Mouse (Mus musculus): ENCODE data around the gene Ppp1cc.
A peak's percentile ranks its signal among the peaks of the same experiment; 100 is the strongest.
"Not testable (repeated sequence)": the region's sequence is repeated elsewhere in the genome, so short reads cannot be mapped to it uniquely, and the experiment has no call there.

Ppp1cc gene

GRCm38 (mm10) chr5:122168344-122169069 is 10.4 kb downstream of the Ppp1cc start:
- peak in 1 of 2 experiments; percentile 49 for DNase-seq

- no peak for DNase-seq
These were observed 13.0 kb downstream of the Ppp1cc start for GRCm38 (mm10) chr5:122171058-122171457.

- peak; percentile 26 to 29 for DNase-seq
These were observed 17.3 kb downstream of the Ppp1cc start for GRCm38 (mm10) chr5:122175402-122175801.

DNA sequence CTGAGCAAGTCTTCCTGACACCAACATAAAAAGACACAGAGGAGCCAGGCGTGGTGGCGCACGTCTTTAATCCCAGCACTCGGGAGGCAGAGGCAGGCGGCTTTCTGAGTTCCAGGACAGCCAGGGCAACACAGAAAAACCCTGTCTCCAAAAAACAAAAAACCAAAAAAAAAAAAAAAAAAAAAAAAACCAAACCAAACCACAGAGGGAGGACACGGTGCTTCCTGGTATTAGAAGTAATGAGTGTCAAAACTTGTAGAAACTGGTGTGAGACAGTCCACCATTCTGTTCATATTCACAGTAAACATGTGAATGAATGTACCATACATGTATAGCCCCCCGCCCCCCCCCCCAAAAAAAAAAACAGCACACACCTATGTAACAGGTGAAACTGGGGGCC is 17.9 kb downstream of the Ppp1cc start:
- no peak for DNase-seq

DNA sequence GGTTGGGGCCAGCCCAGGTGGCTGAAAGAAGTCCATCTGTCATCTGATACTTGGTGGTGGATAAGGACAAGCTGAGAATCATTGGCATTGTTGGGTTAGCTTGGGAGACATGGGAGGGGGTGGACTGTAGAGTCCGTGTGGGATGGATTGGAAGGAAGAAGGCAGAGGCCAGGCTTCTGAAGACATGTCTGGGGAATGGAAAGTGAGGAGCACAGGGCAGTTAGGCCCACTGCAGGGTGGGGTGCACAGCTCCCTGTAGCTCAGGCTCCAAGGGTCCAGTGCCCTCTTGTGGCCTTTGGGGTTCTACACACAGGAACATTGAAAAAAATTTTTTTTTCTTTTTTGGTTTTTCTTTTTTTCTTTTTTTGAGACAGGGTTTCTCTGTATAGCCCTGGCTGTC is 18.3 kb downstream of the Ppp1cc start:
- DNase-seq = peak; percentile 70 to 79

GRCm38 (mm10) chr5:122179665-122180064 is 21.6 kb downstream of the Ppp1cc start:
- peak; percentile 28 to 32 for DNase-seq

GRCm38 (mm10) chr5:122184283-122184806 is 26.3 kb downstream of the Ppp1cc start:
- DNase-seq = no peak

- not testable (repeated sequence) for DNase-seq
These were observed 26.8 kb downstream of the Ppp1cc start for GRCm38 (mm10) chr5:122184858-122185257.

GRCm38 (mm10) chr5:122189115-122189514 is 31.0 kb downstream of the Ppp1cc start:
- DNase-seq = peak in 1 of 2 experiments; percentile 39

- no peak for DNase-seq
These were observed 32.4 kb downstream of the Ppp1cc start for GRCm38 (mm10) chr5:122190465-122190864.

DNA sequence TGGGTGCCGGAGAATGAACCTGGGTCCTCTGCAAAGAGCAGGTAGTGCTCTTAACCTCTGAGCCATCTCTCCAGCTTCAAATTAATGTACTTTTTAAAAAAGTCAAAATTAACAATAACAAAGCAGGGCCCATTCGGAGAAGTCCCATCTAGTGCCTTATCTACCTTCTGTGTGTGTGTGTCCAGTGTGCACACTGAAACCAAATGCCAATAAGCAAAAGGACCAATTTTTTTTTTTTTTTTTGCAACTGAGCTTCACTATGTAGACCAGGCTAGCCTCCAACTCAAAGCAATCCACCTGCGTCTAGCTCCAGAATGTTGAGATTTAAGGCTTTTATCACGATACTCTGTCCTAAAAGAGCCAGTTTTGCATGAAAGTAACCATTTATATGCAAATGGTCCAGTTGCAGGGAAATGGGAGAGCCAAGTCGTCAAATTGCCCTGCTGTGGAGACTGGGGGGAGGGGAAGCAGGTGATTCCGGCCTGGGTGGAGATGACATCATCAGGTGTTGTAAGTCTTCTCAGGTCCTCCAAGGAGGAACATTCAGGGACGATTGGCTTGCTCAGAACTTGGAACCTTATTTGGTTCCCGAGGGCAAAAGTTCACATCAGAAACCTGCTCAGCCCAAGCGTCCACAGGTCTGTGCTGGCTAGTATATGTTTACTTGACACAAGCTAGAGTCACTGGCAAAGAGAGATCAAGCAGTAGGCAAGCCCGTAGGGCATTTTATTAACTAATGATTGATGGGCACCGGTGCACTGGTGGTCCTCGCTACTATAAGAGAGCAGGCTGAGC is 33.4 kb downstream of the Ppp1cc start:
- DNase-seq = no peak

- no peak for DNase-seq
These were observed 34.3 kb downstream of the Ppp1cc start for GRCm38 (mm10) chr5:122192347-122192746.

DNA sequence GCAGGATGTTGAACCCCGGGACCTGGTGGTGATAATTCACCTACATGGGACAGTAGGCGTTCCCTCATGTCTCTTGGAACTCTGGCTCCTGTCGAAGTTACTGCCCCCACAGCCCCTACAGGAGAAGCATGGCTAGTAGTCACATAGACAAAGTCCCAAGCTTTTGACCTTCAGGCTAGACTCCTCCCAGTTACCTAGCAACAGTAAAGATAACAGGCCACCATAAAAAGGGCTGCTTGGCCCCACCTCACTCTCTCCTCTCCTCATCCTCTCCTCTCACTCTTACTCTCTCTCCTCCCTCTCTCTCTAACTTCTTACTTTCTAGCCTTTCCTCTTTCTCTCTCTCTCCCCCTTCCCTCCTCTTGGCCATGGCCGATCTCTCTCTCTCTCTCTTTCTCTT is 42.8 kb downstream of the Ppp1cc start:
- no peak for DNase-seq

GRCm38 (mm10) chr5:122201904-122202303 is 43.8 kb downstream of the Ppp1cc start:
- DNase-seq = no peak

- DNase-seq = no peak
These were observed 46.1 kb downstream of the Ppp1cc start for GRCm38 (mm10) chr5:122204180-122204579.

GRCm38 (mm10) chr5:122206475-122206874 is 48.4 kb downstream of the Ppp1cc start, which contains the start of gene Hvcn1:
TSS of gene Hvcn1 (plus strand) at chr5:122206804.
- DNase-seq = no peak

DNA sequence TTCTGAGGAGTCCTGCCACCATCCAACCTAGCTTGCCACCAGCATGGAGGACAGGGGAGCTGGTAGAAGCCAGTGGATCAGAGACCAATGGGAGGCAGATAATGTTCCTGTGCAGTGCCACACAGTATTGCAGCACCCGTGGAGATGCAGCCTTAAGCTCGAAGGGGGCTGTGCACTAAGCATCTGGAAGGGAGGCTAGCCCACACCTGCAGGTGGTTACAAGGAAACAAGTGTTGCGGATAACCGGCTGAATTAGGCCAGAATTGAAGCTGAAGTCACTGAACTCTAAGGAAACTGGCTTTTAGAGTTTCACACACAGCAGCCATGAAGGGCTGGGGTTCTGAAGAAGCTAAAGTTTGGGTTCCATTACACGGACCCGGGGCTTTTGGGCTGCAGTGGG is 50.8 kb downstream of the Ppp1cc start:
- DNase-seq = no peak

DNA sequence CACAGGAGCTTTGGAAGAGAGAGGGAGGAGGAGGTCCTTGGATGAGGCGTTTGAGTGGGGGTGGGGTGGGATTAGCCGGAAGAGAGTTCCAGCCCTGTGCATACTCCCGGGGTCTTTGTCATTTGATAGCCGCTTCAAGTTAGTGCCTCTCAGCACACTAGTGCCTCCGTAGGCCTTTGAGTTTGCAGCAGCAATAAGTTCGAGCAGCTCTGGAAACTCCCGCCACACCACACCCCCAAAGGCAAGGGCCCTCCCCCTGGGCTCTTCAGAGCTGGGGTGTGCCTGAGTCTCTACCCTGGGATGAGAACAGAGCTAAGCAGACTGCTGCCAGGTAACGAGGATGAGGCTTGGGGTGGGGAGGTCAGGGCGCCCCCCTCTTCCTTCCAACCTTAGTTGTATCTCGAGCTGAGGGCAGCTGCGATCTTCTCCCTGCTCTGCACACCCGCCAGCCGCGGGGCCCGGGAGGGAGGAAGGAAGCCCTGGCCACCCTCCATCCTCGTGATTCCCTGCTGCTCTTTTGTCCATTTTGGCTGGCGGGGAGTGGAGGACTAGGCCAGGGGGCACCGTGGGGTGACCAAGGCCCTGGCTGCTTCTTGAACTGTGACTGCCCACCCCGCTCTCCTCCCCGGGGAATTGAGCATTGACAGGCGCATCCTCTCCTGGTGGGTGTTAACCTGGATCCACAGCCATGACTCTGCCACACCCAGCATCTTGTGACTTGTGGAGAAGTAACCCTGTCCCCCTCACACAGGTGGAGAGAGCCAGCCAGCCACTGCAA is 51.7 kb downstream of the Ppp1cc start:
- peak in 1 of 2 experiments; percentile 26 for DNase-seq

DNA sequence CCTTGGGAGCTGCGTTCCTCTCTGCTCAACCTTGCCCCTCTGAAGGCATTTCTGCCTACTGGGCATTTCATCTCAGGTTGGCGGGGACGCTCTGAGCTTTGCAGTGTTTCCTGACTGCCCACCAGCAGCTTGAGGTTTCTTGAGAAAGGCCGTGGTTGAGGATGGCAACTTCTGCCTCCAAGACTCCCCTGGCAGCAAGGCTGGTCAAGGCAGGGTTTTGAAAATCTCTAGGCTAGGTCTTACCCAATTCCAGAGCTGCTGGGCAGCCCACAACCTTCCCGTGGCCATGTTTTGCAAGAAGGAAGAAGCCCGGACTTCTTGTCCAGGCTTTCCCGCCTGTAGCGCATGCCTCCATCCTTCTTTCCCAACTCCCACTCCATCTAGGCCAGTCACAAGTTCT is 52.8 kb downstream of the Ppp1cc start:
- DNase-seq = no peak

DNA sequence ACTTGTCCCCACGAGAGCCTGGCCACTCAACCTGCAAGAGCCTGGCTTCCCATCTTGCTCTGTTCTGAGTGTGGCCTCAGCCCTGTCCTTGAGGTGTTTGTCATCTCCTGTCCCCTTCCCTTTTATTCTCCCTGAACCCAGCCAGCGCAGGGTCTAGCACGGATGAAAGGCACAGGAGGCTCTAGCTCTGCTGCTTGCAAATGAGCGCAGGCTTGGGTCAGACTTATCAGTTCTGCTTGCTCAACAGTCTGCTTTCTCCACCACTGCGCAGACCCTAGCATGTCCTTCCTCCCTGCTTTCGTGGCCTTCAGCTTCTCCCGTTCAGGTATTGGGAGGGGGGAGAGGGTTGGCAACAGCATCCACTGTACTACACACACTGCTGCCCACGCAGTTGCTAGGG is 54.0 kb downstream of the Ppp1cc start:
- DNase-seq = no peak

DNA sequence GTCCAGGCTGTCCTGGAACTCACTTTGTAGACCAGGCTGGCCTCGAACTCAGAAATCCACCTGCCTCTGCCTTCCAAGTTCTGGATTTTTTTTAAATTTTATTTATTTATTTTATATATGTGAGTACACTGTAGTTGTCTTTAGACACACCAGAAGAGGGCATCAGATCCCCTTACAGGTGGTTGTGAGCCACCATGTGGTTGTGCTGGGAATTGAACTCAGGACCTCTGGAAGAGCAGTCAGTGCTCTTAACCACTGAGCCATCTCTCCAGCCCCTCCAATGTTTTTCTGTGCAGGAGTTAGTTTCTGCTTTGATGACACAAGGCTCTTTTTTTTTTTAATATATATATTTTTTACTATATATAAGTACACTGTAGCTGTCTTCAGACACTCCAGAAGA is 54.7 kb downstream of the Ppp1cc start:
- DNase-seq = not testable (repeated sequence)

GRCm38 (mm10) chr5:122213861-122214260 is 55.8 kb downstream of the Ppp1cc start:
- no peak for DNase-seq

DNA sequence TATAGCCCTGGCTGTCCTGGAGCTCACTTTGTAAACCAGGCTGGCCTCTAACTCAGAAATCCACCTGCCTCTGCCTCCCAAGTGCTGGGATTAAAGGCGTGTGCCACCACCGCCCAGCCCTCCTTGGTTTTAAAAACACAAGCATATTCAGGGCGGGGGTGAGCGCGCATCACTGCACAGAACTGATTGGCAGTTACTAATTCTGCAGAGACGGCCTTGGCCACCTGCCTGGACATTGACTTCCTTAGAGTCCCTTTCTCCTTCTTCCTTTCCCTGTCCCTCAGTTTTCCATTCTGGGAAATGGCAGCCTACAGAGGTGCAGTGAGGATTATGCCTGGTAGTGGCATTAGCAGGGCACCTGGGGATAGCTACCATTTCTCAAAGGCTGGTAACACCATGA is 59.6 kb downstream of the Ppp1cc start:
- no peak for DNase-seq
